Mouse (Mus musculus): ENCODE data around the gene Vmn2r24. TPM values are rescaled to one million over a fixed set of nuclear protein-coding genes. Genes with fewer than 3 reads are reported as not detected.
"Not testable (repeated sequence)": the region's sequence is repeated elsewhere in the genome, so short reads cannot be mapped to it uniquely, and the experiment has no call there.

Vmn2r24 gene
- not detected in 2 replicates for polyA plus RNA-seq (2016; fragmentation: Nextera tagmentation; extraction: Ambion mirVana)

DNA sequence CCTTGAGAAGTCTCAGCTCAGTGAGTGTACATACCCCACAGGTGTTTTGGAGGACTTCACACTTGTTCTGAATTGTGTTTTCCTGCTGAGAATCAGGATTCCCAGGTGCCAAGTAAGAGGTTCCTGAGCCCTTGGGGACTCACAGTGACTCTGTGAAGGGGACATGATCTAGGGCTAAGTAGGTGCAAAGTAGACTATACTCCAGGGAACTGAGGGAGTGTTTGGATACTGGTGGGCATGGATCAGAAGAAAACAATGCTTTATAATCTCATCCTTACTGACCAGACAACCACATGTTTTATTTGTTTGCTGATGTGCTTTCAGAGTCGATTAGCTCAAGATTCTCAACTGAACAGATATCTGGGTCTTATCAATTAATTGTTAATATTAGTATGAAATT, at the start of gene Vmn2r24:
Vmn2r24 (plus strand) TSS at position 301 of the 400 bp plus-strand sequence.
- 83% methylated on average over 1 of the region's 1 CpGs for WGBS
- no peaks in the 10 kb centered on the region for H3K4me1 ChIP-seq
- no peaks in the 10 kb centered on the region for H3K9me3 ChIP-seq
- H3K27ac ChIP-seq (replicated peaks), result no peak within 1 kb of the TSS
- no peak within 1 kb of the TSS for H3K4me2 ChIP-seq (replicated peaks)
- H3K4me3 ChIP-seq, result no peak within 1 kb of the TSS
- ATAC-seq (ENCODE audit: low FRiP score, low read depth), result no peak
- no peak within 1 kb of the TSS for H3K9ac ChIP-seq (replicated peaks)
- no peaks in the 10 kb centered on the region for H3K27me3 ChIP-seq
- no peaks in the 10 kb centered on the region for H3K36me3 ChIP-seq

DNA sequence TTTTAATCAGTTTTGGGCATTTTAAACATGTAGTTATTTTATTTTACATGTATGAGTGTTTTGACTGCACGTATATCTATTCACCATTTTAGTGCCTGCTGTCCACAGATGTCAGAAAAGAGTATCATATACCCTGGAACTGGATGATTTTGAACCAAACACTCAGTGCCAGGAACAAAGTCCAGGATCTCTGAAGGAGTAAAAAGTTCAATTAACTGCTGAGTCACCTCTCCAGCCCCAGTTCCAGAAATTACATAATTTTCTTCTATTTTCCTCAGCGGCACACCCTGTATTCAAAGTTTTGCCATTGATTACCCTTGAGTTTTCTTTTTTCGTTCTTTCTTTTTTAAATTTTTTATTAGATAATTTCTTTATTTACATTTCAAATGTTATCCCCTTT, 8.6 kb upstream of the Vmn2r24 start:
- Histone ChIP-seq H3K4me2 (replicated peaks) (no peak overlapping the region), H3K27me3 (no peaks in the 10 kb centered on the region), H3K4me1 (no peaks in the 10 kb centered on the region), H3K9me3 (no peaks in the 10 kb centered on the region), H3K4me3 (no peak overlapping the region), H3K27ac (replicated peaks) (no peak overlapping the region), H3K9ac (replicated peaks) (no peak overlapping the region), H3K36me3 (no peaks in the 10 kb centered on the region)
- WGBS, result 86% methylated on average over 3 of the region's 3 CpGs
- ATAC-seq (ENCODE audit: low FRiP score, low read depth), result no peak

DNA sequence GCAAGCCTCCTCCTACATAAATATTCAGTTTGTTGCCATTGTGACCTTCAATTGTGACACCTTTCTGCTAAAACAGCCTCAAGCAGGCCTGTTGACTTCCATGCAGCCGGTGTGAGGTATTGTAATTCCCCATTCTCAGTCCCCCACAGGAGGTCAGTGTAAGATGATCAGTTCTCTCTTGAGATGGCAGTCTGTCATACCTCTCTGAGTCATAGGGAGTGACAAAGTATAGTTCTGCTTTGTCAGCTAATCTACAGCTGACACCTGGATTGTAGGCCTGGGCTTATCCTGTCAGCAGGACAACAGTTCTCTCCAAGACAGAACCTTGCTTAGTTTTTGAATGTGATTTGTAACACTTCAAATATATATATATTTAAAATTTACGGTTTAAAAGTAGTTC, 6.2 kb downstream of the Vmn2r24 start:
- Histone ChIP-seq H3K36me3 (no peaks in the 10 kb centered on the region), H3K9me3 (no peaks in the 10 kb centered on the region), H3K4me2 (replicated peaks) (no peak overlapping the region), H3K27ac (replicated peaks) (no peak overlapping the region), H3K4me3 (no peak overlapping the region), H3K27me3 (no peaks in the 10 kb centered on the region), H3K4me1 (no peaks in the 10 kb centered on the region), H3K9ac (replicated peaks) (no peak overlapping the region)
- 64% methylated on average over 2 of the region's 2 CpGs for WGBS
- ATAC-seq (ENCODE audit: low FRiP score, low read depth), result no peak

GRCm38 (mm10) chr6:123793746-123794145, 15.1 kb downstream of the Vmn2r24 start:
- ATAC-seq (ENCODE audit: low FRiP score, low read depth), result no peak; the same call in 1 of the 2 replicates
- no peaks in the 10 kb centered on the region for H3K9me3 ChIP-seq
- no peak overlapping the region for H3K27ac ChIP-seq (replicated peaks)
- H3K27me3 ChIP-seq, result no peaks in the 10 kb centered on the region
- H3K9ac ChIP-seq (replicated peaks), result no peak overlapping the region
- WGBS, result 30% methylated on average over 9 of the region's 9 CpGs
- H3K4me2 ChIP-seq (replicated peaks), result no peak overlapping the region
- no peak overlapping the region for H3K4me3 ChIP-seq
- H3K4me1 ChIP-seq, result no peaks in the 10 kb centered on the region
- H3K36me3 ChIP-seq, result no peaks in the 10 kb centered on the region

GRCm38 (mm10) chr6:123810291-123810690, 31.6 kb downstream of the Vmn2r24 start:
- H3K4me2 ChIP-seq (replicated peaks); H3K4me1 ChIP-seq; H3K27ac ChIP-seq (replicated peaks); H3K27me3 ChIP-seq; ATAC-seq (ENCODE audit: low FRiP score, low read depth); H3K36me3 ChIP-seq; H3K9me3 ChIP-seq; H3K4me3 ChIP-seq; H3K9ac ChIP-seq (replicated peaks): not testable (repeated sequence)

- no peaks in the 10 kb centered on the region for H3K36me3 ChIP-seq
- no peaks in the 10 kb centered on the region for H3K4me1 ChIP-seq
- no peak overlapping the region for H3K4me3 ChIP-seq
- 87% methylated on average over 8 of the region's 8 CpGs for WGBS
- H3K27ac ChIP-seq (replicated peaks), result no peak overlapping the region
- no peak for ATAC-seq (ENCODE audit: low FRiP score, low read depth)
- H3K9me3 ChIP-seq, result peaks cover 7% of the 10 kb centered on the region
- H3K27me3 ChIP-seq, result no peaks in the 10 kb centered on the region
- no peak overlapping the region for H3K4me2 ChIP-seq (replicated peaks)
- H3K9ac ChIP-seq (replicated peaks), result no peak overlapping the region
These were observed 41.3 kb downstream of the Vmn2r24 start for GRCm38 (mm10) chr6:123819951-123820350.

DNA sequence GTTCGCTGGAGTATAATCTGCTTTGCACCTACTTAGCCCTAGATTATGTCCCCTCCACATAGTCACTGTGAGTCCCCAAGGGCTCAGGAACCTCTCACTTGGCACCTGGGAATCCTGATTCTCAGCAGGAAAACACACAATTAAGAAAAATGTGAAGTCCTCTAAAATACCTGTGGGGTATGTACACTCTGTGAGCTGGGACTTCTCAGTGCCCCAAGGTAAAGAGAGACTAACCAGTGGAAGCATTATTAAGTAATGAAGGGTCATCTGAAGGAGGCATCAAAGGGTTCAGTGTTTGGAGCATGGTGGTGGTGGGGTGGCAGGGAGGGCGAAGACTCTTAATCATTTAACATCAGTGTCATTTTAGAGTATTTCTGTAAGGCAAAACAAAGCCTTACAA, 74.7 kb downstream of the Vmn2r24 start, which contains the start of gene Vmn2r25:
Vmn2r25 (minus strand) TSS at position 101 of the 400 bp plus-strand sequence.
- not testable (repeated sequence) for H3K9ac ChIP-seq (replicated peaks); H3K27ac ChIP-seq (replicated peaks); H3K9me3 ChIP-seq; H3K36me3 ChIP-seq; ATAC-seq (ENCODE audit: low FRiP score, low read depth); H3K4me1 ChIP-seq; H3K4me2 ChIP-seq (replicated peaks); H3K4me3 ChIP-seq; H3K27me3 ChIP-seq
- 60% methylated on average over 2 of the region's 2 CpGs for WGBS

Other genes with a start within 250 kb of the Vmn2r24 start
- not detected in 2 replicates for gene Vmn2r21, start 245.5 kb upstream of the Vmn2r24 start, polyA plus RNA-seq (2016; fragmentation: Nextera tagmentation; extraction: Ambion mirVana)
- not detected in 2 replicates for gene Vmn2r22, start 128.2 kb upstream of the Vmn2r24 start, polyA plus RNA-seq (2016; fragmentation: Nextera tagmentation; extraction: Ambion mirVana)
- not detected in 2 replicates for gene Vmn2r23, start 76.2 kb upstream of the Vmn2r24 start, polyA plus RNA-seq (2016; fragmentation: Nextera tagmentation; extraction: Ambion mirVana)
- not detected in 2 replicates for gene Vmn2r25, start 74.6 kb downstream of the Vmn2r24 start, polyA plus RNA-seq (2016; fragmentation: Nextera tagmentation; extraction: Ambion mirVana)
- gene Vmn2r26, start 245.7 kb downstream of the Vmn2r24 start, polyA plus RNA-seq (2016; fragmentation: Nextera tagmentation; extraction: Ambion mirVana), result not detected in 2 replicates